Mouse (Mus musculus) brain, embryonic 14.5 days (tissue): Measurements from ENCODE around the gene 5031439G07Rik.

Experiments used
- CTCF ChIP-seq: fragments of 200-500 bp; IDR thresholded peaks from 2 replicates; pipeline ENCODE4 v1.5.1; 2012; ENCODE audit warnings: inconsistent platforms, mild to moderate bottlenecking, moderate library complexity, borderline replicate concordance; ENCODE audit not compliant: insufficient read depth, insufficient read length; ENCODE audit errors: extremely low read depth
- POLR2A ChIP-seq: fragments of 200-500 bp; IDR thresholded peaks from 2 replicates; pipeline ENCODE4 v1.6.1; 2012; ENCODE audit warnings: mild to moderate bottlenecking, inconsistent platforms, borderline replicate concordance; ENCODE audit not compliant: poor library complexity, insufficient read depth, insufficient read length, severe bottlenecking; ENCODE audit errors: extremely low read depth

DNA sequence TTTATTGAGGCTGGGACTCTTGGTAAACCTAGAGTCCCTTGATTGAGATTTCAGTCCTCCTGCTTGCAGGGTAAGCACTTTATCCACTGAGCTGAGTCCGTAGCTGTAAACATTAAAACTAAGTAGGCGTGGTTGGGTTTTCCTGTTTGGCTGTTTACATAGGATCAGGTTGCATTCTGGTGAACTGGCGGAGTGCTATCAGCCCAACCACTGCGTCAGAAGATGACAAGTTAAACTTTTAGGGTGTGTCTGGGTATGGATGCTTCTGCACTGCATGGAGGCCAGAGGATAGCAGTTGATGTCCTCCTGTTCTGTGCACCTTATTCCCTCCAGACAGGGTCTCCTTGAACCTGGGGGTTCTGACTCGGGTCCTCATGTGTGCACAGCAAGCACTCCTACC, 56.0 kb downstream of the 5031439G07Rik start:
- TF ChIP-seq CTCF (no peak), POLR2A (no peak)
